Mouse (Mus musculus) G1E (cell line): ENCODE data around the gene Evx1.

Experiments
- CTCF ChIP-seq: IDR thresholded peaks from 2 replicates; pipeline ENCODE4 v1.5.1; 2012; ENCODE audit warnings: low read depth, low read length, inconsistent platforms, mixed read lengths
- GATA2 ChIP-seq: IDR thresholded peaks from 2 replicates; pipeline ENCODE4 v1.6.1; 2012; ENCODE audit warnings: low read depth, low read length, inconsistent platforms, borderline replicate concordance

- TF ChIP-seq GATA2 (no peak), CTCF (no peak)
Measured at GRCm38 (mm10) chr6:52265306-52265912, 47.9 kb upstream of the Evx1 start.
